Mouse (Mus musculus) limb, embryonic 13.5 days (tissue): ENCODE results near the gene Vmn1r104. TPM values are rescaled to one million over a fixed set of nuclear protein-coding genes. Genes with fewer than 3 reads are reported as not detected.
"Not testable (repeated sequence)": the region's sequence is repeated elsewhere in the genome, so short reads cannot be mapped to it uniquely, and the experiment has no call there.

Source experiments
- ATAC-seq: fragments of 200-750 bp; cut with Nextera tagmentation; 2 replicates; pipeline ENCODE4 v1.8.0; 2017; ENCODE audit warnings: low read depth, moderate number of reproducible peaks, moderate TSS enrichment; ENCODE audit not compliant: low FRiP score
- H3K27ac ChIP-seq: fragments of 300-500 bp; sonication (generic); 2 replicates; pipeline ENCODE4 v1.5.1; 2015; ENCODE audit warnings: inconsistent platforms, mild to moderate bottlenecking, moderate library complexity
- H3K27me3 ChIP-seq: fragments of 300-500 bp; sonication (generic); 2 replicates; pipeline ENCODE4 v1.6.1; 2015; ENCODE audit warnings: mild to moderate bottlenecking, inconsistent platforms
- H3K36me3 ChIP-seq: fragments of 300-500 bp; sonication (generic); 2 replicates; pipeline ENCODE4 v1.6.1; 2015; ENCODE audit warnings: inconsistent platforms, mild to moderate bottlenecking, moderate library complexity
- H3K4me1 ChIP-seq: fragments of 300-500 bp; sonication (generic); 2 replicates; pipeline ENCODE4 v1.6.1; 2015; ENCODE audit warnings: inconsistent platforms
- H3K4me2 ChIP-seq: fragments of 300-500 bp; sonication (generic); replicated peaks from 2 replicates; pipeline ENCODE4 v1.6.1; 2015; ENCODE audit warnings: inconsistent platforms, mild to moderate bottlenecking, moderate library complexity
- H3K4me3 ChIP-seq: fragments of 300-500 bp; sonication (generic); 2 replicates; pipeline ENCODE4 v1.5.1; 2015; ENCODE audit warnings: moderate library complexity, mild to moderate bottlenecking, inconsistent platforms
- H3K9ac ChIP-seq: fragments of 300-500 bp; sonication (generic); 2 replicates; pipeline ENCODE4 v1.6.1; 2015; ENCODE audit warnings: mild to moderate bottlenecking, inconsistent platforms
- H3K9me3 ChIP-seq: fragments of 300-500 bp; sonication (generic); 2 replicates; pipeline ENCODE4 v1.6.1; 2016; ENCODE audit warnings: inconsistent platforms
- WGBS: fragments of 180-500 bp; shearing (Covaris S2); methylation state at CpG from one replicate; pipeline ENCODE4 v1.1.7; 2015; 5-methylcytosine and 5-hydroxymethylcytosine counted together
- polyA plus RNA-seq: library from polyadenylated mRNA; unstranded; fragments of >200 nt; fragmentation: Nextera tagmentation; extraction: Ambion mirVana; gene quantifications from 2 replicates; pipeline ENCODE4 v1.2.1, GENCODE M21; 2015

Vmn1r104 gene
- polyA plus RNA-seq, result not detected in 2 replicates

GRCm38 (mm10) chr7:20533537-20533936 lies at the start of gene Vmn1r104:
Gene Vmn1r104, plus strand, starts transcription at chr7:20533837.
- ATAC-seq, H3K9ac ChIP-seq, H3K4me2 ChIP-seq, H3K27ac ChIP-seq, H3K4me1 ChIP-seq, H3K9me3 ChIP-seq, H3K36me3 ChIP-seq, H3K4me3 ChIP-seq, H3K27me3 ChIP-seq: not testable (repeated sequence)
- no CpG with 5 or more reads among the region's 3 CpGs for WGBS

DNA sequence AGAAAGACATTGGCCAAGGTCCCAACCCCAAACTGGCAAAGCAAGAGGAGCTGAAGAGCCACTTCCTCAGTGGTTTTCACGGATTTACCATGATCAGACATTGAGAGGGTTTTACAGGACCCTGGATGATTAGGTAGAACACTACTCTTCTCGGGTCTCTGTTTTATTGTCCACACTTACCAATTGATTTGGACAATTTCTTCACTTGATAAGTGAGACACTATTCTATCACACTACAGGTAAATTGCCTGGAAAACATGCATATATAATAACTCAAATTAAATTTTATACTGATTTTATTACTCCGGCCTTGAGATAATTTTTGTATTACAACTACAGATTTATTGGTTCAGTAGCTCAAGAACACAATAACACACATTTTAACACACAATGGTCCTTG lies 23.2 kb upstream of the Vmn1r104 start, which contains the start of gene Vmn1r103:
Vmn1r103 (minus strand) TSS at position 101 of the 400 bp plus-strand sequence.
- H3K4me1 ChIP-seq, H3K9me3 ChIP-seq, H3K27ac ChIP-seq, H3K4me2 ChIP-seq, H3K36me3 ChIP-seq, H3K9ac ChIP-seq, H3K4me3 ChIP-seq, ATAC-seq, H3K27me3 ChIP-seq: not testable (repeated sequence)
- whole genome bisulfite sequencing, result 25% methylated on average over 1 of the region's 3 CpGs

DNA sequence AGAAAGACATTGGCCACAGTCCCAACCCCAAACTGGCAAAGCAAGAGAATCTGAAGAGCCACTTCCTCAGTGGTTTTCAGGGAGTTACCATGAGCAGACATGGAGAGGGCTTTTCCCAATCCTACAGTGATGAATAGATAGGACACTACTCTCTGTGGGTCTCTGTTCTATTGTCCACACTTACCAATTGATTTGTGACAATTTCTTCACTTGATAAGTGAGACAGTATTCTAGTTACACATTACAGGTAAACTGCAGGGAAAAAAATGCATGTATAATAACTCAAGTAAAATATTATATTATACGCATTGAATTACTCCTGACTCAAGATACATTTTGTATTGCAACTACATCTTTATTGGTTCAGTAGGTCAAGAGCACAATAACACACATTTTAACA lies 12.0 kb downstream of the Vmn1r104 start, which contains the start of gene Gm5726:
Gm5726 (minus strand) TSS at position 101 of the 400 bp plus-strand sequence.
- H3K9me3 ChIP-seq, H3K27me3 ChIP-seq, H3K9ac ChIP-seq, H3K4me1 ChIP-seq, H3K4me2 ChIP-seq, H3K4me3 ChIP-seq, H3K36me3 ChIP-seq, ATAC-seq, H3K27ac ChIP-seq: not testable (repeated sequence)
- WGBS, result no CpG with 5 or more reads among the region's 1 CpGs

DNA sequence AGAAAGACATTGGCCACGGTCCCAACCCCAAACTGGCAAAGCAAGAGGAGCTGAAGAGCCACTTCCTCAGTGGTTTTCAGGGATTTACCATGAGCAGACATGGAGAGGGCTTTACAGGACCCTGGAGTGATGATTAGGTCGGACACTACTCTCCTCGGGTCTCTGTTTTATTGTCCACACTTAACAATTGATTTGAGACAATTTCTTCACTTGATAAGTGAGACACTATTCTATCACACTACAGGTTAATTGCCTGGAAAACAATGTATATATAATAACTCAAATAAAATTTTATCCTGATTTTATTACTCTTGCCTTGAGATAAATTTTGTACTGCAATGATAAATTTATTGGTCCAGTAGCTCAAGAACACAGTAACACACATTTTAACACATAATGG lies 42.5 kb downstream of the Vmn1r104 start, which contains the start of gene Gm4141:
Gm4141 (minus strand) TSS at position 101 of the 400 bp plus-strand sequence.
- not testable (repeated sequence) for H3K4me1 ChIP-seq, H3K4me2 ChIP-seq, H3K27ac ChIP-seq, H3K36me3 ChIP-seq, H3K9ac ChIP-seq, ATAC-seq, H3K4me3 ChIP-seq, H3K27me3 ChIP-seq, H3K9me3 ChIP-seq
- no CpG with 5 or more reads among the region's 3 CpGs for WGBS

Other genes starting within 250 kb of the Vmn1r104 start
- gene Gm4133, start 199.8 kb upstream of the Vmn1r104 start, polyA plus RNA-seq, result not detected in 2 replicates
- not detected in 2 replicates for gene Gm5728, start 158.4 kb upstream of the Vmn1r104 start, polyA plus RNA-seq
- gene Vmn1r100, start 115.9 kb upstream of the Vmn1r104 start, polyA plus RNA-seq, result not detected in 2 replicates
- not detected in 2 replicates for gene Vmn1r101, start 91.2 kb upstream of the Vmn1r104 start, polyA plus RNA-seq
- not detected in 2 replicates for gene Gm10670, start 58.9 kb upstream of the Vmn1r104 start, polyA plus RNA-seq
- not detected in 2 replicates for gene Vmn1r103, start 23.3 kb upstream of the Vmn1r104 start, polyA plus RNA-seq
- not detected in 2 replicates for gene Gm5726, start 11.9 kb downstream of the Vmn1r104 start, polyA plus RNA-seq
- gene Gm4141, start 42.4 kb downstream of the Vmn1r104 start, polyA plus RNA-seq, result not detected in 2 replicates
- not detected in 2 replicates for gene Gm4513, start 65.2 kb downstream of the Vmn1r104 start, polyA plus RNA-seq
- gene Vmn1r107, start 135.1 kb downstream of the Vmn1r104 start, polyA plus RNA-seq, result not detected in 2 replicates
- not detected in 2 replicates for gene Vmn1r111, start 169.4 kb downstream of the Vmn1r104 start, polyA plus RNA-seq
- not detected in 2 replicates for gene Gm10668, start 196.8 kb downstream of the Vmn1r104 start, polyA plus RNA-seq
- gene Vmn1r112, start 237.3 kb downstream of the Vmn1r104 start, polyA plus RNA-seq, result not detected in 2 replicates